Mouse (Mus musculus) CH12.LX (cell line): ENCODE data around the gene Myo1h.

Experiments used
- CTCF ChIP-seq, 2 experiments: IDR thresholded peaks in 1 of 2; conservative IDR thresholded peaks in 1 of 2; 2 replicates each; pipeline ENCODE4 v1.5.1; 2011 to 2012; ENCODE audit warnings: low read depth in 2 of 2, low read length in 2 of 2, improper control_type of control experiment in 1 of 2, inconsistent platforms in 1 of 2, mild to moderate bottlenecking in 1 of 2, moderate library complexity in 1 of 2
- MXI1 ChIP-seq: IDR thresholded peaks from 2 replicates; pipeline ENCODE4 v1.6.1; 2011; ENCODE audit warnings: mild to moderate bottlenecking, low read depth, low read length, improper control_type of control experiment
- NELFE ChIP-seq: IDR thresholded peaks from 2 replicates; pipeline ENCODE4 v1.6.1; 2011; ENCODE audit warnings: low read depth, low read length, improper control_type of control experiment
- POLR2A ChIP-seq: IDR thresholded peaks from 2 replicates; pipeline ENCODE4 v1.6.1; 2011; ENCODE audit warnings: low read depth, mild to moderate bottlenecking, improper control_type of control experiment, low read length
- SMC3 ChIP-seq: IDR thresholded peaks from 2 replicates; pipeline ENCODE4 v1.6.1; 2011; ENCODE audit warnings: low read depth, low read length, improper control_type of control experiment
- TBP ChIP-seq: conservative IDR thresholded peaks from 2 replicates; pipeline ENCODE4 v1.6.1; 2011; ENCODE audit warnings: low read depth, low read length, improper control_type of control experiment

GRCm38 (mm10) chr5:114356936-114357751, 68.2 kb downstream of the Myo1h start:
- TF ChIP-seq POLR2A (no peak), MXI1 (no peak), SMC3 (no peak), TBP (no peak), NELFE (no peak), CTCF (conservative IDR thresholded peaks at IDR 0.05 in 1 of 2, IDR thresholded peaks at IDR 0.05 in 1 of 2; ENCODE audit: low read depth in 2 of 2, low read length in 2 of 2) (no peak)
